Mouse (Mus musculus): ENCODE data around the gene Miip.
"Not testable (repeated sequence)": the region's sequence is repeated elsewhere in the genome, so short reads cannot be mapped to it uniquely, and the experiment has no call there.

The Miip gene

DNA sequence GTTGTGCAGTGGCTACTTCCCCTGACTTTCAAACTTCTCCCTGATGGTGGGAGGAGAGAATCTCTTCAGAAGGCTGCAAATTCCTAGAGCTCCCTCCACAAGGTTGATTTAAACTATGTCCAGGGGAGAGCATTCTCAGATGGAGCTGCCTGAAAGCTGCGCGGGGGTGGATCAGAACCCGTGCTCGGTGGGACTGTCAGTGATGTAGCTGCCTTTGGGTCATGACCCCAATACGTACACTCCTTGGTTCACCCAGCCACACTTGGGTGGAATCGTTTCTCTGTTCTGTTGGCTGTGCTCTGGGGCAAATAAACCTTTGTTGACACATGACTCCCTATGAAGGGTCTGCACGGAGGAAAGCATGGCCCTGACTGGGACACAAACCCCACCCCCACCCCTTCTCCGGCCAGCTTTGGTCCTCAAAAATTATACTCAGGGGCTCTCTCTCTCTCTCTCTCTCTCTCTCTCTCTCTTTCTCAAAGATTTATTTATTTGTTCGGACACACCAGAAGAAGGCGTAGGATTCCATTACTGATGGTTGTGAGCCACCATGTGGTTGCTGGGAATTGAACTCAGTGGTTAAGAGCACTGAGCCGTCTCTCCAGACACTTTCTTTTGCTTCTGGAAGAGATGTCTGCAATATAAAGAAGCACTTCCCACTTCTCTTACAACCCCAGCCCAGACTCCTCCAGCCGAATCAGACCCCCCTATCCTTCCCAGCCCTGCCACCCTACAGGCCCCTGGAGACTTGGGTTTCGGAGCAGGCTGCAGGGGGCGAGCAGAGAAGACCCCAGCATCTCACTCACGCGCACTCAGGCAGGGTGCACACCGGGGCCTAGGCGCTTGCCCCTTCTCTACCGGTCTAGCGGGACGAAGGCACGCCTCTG lies 810 bp downstream of the Miip start:
- DNase-seq, result no peak

DNA sequence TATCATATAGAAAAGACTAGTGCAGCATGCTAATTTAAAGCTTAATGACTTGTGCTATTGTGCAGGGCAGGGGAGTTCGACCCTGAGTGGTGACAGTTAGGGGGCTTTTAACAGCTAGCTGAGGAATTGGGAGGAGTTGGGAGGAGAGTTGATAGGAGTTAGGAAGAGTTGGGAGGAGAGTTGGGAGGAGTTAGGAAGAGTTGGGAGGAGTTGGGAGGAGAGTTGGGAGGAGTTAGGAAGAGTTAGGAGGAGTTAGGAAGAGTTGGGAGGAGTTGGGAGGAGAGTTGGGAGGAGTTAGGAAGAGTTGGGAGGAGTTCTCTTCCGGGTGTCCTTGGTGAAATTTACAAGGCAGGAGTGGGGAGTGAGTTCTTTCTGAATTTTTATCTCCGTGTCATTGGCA lies 1.8 kb downstream of the Miip start:
- DNase-seq, result not testable (repeated sequence)

DNA sequence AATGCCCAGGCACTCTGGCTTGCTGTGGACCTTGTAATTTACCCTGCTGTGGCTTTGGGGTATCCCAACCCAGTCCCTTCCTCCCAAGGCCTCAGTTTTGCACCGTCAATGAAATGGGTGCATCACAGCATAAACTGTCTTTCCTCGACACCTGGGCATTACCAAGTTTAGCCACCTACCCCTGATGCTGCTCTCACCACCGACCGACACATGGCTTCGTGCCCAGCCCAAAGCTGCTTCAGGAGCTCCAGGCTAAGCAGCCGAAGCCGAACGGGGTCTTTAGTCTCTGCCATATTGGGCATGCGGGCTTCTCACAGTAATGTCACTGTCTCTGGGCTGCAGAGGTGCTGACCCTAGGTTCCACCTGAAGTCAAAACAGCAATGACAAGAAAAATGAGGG lies 2.6 kb downstream of the Miip start:
- DNase-seq, result no peak

DNA sequence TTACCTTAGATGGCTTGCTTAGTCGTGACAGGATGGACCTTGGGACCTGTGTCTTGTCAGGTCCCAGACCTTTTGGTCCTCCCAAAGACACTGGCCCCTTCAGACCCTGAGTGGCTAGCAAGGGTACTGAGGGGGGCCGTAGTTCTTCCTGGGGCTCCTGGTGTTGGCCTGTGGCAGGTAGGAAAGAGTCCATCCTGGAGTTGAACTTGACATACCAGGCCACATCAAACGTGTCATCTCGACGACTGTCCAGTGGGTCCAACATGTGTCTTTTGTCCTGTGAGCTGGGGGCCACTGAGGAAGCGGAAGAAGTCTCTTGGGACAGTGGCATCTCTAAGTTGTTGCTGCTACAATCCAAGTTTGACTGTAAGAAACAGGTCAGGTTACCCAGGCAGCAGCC lies 3.0 kb downstream of the Miip start:
- no peak for DNase-seq

DNA sequence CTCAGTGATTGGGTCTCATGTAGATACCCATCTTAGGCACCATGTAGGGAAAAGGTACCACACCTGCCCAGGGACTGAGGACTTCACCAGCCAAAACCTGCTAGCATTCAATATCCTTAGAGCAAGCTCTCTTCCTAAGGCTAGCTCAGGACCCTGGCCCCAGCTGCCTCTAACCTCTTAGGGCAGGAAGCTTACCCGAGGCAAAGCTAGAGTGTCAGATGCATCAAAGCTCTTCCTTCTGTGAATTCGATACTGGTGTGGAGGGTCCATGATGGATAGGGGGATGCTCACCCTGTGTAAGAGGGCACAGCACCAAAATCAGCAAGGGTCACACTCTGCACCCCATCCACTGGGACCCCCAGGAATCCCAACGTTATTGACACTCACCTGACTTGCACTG lies 6.6 kb downstream of the Miip start:
- DNase-seq, result no peak

DNA sequence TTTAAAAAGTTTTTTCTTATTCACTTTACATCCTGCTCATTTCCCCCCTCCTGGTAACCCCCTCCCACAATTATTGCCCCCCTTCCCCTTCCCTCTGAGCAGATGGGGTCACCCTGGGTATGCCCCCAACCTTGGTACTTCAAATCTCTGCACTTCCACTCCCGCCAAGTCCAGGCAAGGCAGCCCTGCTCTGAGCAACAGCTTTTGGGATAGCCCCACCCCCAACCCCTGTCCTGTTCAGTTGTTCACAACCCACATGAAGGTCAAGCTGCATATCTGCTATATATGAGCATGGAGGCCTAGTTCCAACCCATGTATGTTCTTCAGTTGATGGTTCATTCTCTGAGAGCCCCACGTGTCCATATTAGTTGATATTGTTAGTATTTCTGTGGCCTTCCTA lies 17.8 kb downstream of the Miip start:
- no peak for DNase-seq

DNA sequence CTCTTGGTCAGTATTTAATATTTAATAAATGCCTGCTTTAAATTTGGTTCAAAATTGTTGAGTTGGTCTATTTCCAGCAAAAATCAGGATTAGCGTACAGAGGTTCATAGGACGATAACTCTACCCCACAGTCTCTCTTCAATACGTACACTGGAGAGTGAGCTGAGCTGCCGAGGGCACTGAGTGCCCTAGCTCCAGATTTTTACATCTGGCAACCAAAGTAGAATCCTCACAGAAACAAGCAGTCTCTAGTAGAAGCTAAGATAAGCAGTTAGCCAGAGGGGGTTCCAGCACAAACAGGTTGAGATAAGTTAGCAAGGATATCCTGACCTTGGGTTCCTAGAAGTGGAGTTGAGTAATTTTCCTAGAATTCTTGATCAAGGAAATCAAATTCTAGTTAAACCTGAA lies 20.0 kb downstream of the Miip start:
- no peak for DNase-seq

DNA sequence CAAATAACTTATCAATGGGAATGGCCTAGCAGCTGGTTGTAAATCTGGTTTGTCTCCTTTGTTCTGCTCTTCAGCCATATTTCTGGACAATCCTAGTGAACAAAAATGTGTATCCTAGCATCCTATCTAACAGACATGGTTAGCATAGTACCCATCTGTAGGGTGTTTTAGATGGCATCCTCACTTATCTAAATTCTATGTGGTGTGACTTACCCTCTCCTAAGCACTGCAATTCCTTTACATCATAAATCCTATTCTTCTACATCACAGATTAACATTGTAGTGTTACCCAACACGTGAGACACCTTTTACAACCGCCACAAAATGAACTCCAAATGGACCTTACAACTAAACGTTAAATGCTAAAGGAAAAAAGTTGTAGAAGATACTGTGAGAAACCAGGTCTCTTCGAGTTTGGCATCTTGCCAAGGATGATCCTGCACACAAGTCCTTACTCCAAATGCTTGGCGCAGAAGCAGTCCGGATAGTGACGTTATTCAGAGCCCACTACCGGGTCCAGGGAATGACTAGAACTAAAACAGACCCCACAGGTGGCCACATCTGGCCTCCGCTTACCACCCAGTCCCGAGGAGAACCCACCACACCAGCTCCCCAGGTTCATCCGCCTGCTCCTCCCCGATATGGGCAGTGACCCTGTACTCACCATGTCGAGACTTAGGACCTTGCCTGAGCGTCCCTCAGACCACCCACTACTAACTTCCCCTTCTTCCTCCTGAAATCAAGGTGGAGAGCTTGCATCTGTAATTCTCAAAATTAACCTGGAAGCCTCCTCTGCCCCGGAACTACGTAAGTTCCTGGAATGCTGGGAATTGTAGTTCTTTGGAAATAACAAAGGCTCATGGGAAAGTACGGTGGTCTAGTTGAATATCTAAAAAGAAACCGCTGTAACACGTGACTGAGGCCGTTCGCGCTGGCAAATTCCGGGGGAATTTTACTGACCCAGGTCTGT lies 20.7 kb downstream of the Miip start, which contains the start of gene Zfp933:
Gene Zfp933, minus strand, starts transcription at position 753 of the 970 bp plus-strand sequence.
- DNase-seq, result peak; percentile 63

DNA sequence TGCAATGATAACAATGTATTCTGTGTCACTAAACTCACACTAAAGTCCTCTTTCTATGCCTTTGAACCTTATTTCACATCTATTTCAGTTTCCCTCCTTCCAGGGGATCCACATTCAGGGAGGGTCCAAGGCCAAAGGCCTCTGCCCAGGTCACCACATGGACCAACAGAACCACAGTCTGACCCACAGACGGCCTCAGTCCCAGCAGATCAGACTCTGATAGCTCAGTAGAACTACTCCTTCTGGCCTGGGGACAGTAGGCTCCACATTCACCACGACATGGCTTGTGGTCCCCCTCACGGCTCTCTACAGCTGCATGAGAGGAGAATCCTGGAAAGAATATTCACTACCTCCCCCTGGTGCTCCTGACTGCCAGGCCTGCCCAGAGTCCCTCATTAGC lies 25.7 kb downstream of the Miip start:
- DNase-seq, result no peak

DNA sequence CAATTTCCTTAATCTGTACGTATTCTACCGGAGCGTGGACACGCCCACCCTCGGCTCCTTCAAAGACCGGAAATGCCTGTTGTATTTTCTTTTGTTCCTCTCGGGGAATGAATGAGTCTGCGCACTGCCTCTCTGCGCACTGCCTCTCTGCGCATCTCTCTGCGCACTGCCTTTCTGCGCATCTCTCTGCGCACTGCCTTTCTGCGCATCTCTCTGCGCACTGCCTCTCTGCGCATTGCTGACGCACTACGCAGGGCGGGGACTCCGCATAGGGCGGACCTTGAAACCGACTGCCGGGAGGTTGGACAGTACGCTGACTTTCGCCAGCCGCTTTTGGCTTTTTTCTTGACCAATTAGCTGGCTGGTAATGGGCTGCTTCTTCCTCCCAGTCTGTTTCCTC lies 29.3 kb downstream of the Miip start:
- DNase-seq, result peak; percentile 14

DNA sequence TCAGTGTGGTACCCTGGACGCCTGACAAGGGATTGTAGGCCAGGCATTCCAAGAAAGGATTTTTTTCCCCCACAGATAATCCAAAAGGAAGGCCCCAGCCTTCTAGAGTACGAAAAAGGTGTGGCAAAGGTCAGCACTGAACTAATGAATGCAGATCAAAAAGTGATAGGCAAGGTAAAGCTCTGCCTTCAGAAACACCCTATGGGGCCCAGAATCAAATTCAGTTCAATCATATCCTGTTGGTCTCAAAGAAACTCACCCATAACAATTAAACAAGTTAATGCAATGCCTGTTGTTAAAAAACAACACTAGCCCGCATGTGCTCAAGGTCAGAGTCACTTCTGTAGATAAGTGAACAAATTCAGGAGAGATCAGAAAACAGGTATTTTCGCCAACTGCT lies 44.2 kb downstream of the Miip start:
- no peak for DNase-seq

DNA sequence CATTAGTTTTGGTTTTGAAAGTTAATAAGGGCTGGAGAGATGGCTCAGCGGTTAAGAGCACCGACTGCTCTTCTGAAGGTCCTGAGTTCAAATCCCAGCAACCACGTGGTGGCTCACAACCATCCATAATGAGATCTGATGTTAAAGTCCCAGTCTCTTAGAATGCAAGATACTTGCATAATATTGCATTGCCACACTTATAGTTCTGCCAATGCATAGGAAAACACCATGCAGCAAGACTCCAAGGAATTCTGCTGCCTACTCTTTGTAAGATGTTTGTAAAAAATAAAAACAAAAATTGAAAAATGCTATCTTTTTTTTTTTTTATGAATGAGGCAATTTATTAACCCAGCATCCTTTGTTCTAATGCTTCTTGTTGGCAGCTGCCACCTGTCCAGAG lies 47.2 kb downstream of the Miip start:
- DNase-seq, result not testable (repeated sequence)

DNA sequence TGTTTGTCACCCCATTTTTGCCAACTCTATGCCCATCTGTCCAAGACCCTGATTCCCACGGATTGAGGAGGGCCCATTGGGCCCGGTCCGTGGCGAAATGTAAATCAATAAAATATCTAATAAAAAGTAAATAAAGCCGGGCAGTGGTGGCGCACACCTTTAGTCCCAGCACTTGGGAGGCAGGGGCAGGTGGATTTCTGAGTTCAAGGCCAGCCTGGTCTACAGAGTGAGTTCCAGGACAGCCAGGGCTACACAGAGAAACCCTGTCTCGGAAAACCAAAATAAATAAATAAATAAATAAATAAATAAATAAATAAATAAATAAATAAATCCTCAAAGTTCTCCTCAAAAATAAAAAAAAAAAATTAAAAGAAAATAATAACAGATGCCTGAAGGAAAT lies 49.0 kb downstream of the Miip start:
- DNase-seq, result not testable (repeated sequence)

DNA sequence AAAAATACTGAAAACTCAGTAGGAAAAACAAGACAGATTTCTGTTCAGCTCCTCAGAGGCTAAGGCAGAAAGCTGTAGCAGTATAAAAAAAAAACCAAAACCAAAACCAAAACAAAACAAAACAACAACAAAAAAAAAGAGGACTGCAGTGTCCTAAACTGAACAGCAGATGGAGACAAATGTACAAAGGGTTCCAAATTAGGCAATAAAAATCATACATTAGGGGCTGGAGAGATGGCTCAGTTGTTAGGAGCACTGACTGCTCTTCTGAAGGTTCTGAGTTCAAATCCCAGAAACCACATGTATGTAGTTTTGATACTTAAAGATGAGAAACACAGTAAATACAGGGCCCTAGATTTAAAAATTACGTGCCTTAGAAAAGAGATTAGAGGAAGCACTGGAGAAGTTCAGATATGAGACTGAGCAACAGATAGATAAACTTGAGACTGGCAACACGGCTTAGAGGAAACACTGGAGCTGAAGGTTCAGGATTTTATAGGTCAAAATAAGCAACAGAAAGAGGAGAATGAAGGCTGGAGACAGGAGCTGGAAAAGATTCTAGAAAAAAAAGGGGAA lies 53.9 kb downstream of the Miip start:
- no peak for DNase-seq

DNA sequence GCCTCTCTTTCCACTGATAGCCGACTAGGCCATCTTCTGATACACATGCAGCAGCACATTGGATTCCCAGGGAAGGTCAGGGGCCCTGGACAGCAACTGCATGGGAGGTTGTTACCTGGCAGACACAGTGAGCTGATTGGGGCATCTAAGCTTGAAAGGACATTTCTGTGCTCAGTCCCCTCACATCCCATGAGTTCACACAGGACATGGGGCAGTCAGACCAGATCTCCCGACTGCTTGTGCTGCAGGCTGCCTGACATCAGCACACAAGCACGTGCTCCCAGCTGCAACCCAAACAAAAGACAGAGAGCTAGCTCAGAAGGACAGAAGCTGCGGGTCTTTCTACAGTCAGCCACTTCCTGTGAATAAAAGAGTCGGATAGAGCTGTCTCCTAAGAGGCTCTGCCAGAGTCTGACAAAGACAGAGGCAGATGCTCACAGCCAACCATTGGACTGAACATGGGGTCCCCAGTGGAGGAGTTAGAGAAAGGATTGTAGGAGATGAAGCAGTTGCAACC lies 55.3 kb downstream of the Miip start:
- DNase-seq, result no peak

Measured in lung, postnatal 14 days (tissue).